Mouse (Mus musculus) frontal cortex, adult (tissue): ENCODE results near the gene Klc4.
A peak's percentile ranks its signal among the peaks of the same experiment; 100 is the strongest.

ENCODE experiments used
- ATAC-seq: cut with Nextera tagmentation; 2 replicates; pipeline ENCODE4 v1.9.2; 2017; ENCODE audit warnings: mild to moderate bottlenecking, moderate library complexity, mixed read lengths; ENCODE audit not compliant: low TSS enrichment

Gene Klc4

GRCm38 (mm10) chr17:46621324-46621723 lies 24.5 kb downstream of the Klc4 start:
- peak; percentile 61 for ATAC-seq

- no peak for ATAC-seq
Observed at GRCm38 (mm10) chr17:46619683-46620357, 26.0 kb downstream of the Klc4 start.

- ATAC-seq = no peak
Observed at GRCm38 (mm10) chr17:46618769-46619682, 26.8 kb downstream of the Klc4 start.

GRCm38 (mm10) chr17:46618394-46618768 lies 27.4 kb downstream of the Klc4 start:
- no peak for ATAC-seq

GRCm38 (mm10) chr17:46617799-46618198 lies 28.0 kb downstream of the Klc4 start:
- ATAC-seq = no peak

GRCm38 (mm10) chr17:46613229-46613628 lies 32.6 kb downstream of the Klc4 start:
- no peak for ATAC-seq

GRCm38 (mm10) chr17:46612820-46613219 lies 33.0 kb downstream of the Klc4 start:
- no peak for ATAC-seq

- no peak for ATAC-seq
Observed at GRCm38 (mm10) chr17:46612189-46612588, 33.6 kb downstream of the Klc4 start.

- ATAC-seq = no peak
Observed at GRCm38 (mm10) chr17:46611316-46611715, 34.5 kb downstream of the Klc4 start.

GRCm38 (mm10) chr17:46609721-46610514 lies 35.9 kb downstream of the Klc4 start:
- no peak for ATAC-seq

- ATAC-seq = peak; percentile 90
Observed at GRCm38 (mm10) chr17:46605987-46606386, 39.8 kb downstream of the Klc4 start.

GRCm38 (mm10) chr17:46605126-46605525 lies 40.7 kb downstream of the Klc4 start:
- no peak for ATAC-seq

GRCm38 (mm10) chr17:46603229-46603628 lies 42.6 kb downstream of the Klc4 start:
- ATAC-seq = no peak

DNA sequence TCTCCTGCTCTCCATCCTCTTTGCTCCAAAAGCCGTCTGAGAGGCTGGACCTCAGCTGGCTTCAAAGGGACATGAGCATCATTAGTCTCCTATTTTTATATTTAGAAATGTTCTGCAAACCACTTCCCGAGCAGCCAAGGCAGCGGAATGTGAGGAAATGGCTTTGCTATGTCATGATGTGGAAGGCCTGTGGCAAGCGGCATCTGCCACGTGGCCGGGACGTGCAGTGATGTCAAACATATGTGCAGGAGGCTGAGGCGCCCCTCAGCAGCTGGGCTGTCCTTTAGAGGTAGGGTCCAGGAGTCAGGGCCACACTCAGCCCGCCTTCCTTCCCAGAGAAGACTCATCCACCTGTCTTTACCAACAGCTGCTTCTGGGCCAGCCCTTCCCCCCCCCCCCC lies 43.6 kb downstream of the Klc4 start:
- ATAC-seq = no peak

GRCm38 (mm10) chr17:46600569-46600968 lies 45.3 kb downstream of the Klc4 start:
- no peak for ATAC-seq

- ATAC-seq = 0 out of 2 replicates have a peak, but pooled peaks have one; percentile 46
Observed at GRCm38 (mm10) chr17:46598963-46599362, 46.9 kb downstream of the Klc4 start.

DNA sequence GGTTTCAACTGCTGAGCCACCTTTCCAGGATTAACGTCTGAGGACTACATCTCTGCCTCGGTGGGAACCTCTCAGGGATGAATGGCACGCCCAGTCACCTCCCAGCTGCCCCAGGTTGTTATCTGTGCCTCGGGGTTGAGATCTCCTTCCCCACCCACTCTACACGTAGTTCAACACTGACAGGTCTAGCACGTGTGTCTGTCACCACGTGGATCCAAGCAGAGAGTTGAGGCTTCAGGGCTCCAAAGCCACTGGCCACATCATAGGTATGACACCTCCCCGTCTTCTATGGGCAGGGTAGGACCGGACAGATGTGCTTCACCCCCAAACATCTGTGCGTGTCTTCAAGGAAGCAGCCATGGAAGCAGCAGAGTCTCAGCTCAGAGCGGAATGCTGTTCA lies 47.9 kb downstream of the Klc4 start:
- ATAC-seq = no peak

GRCm38 (mm10) chr17:46595336-46595735 lies 50.5 kb downstream of the Klc4 start:
- ATAC-seq = peak; percentile 83; the same call in 1 of the 2 replicates

DNA sequence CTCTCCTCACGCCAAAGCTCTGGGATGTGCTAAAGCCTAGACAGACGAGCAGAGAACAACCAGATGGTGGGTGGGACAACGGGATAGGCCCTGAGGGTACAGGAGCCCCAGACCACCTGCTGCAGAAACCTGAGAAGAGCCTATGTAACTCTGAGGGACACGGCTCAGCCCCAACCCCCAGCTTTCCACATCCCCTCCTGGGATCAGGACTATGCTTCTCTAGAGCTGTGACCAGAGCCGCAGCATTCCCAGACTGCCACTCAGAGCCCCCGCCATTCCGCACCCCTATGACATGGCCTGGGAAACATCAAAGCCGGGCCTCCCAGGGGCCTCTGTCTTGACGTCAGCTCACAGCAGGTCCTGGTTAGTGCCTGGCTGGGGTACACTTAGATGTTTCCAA lies 51.2 kb downstream of the Klc4 start:
- no peak for ATAC-seq

- ATAC-seq = no peak
Observed at GRCm38 (mm10) chr17:46593124-46593523, 52.7 kb downstream of the Klc4 start.

- no peak for ATAC-seq
Observed at GRCm38 (mm10) chr17:46591406-46591805, 54.4 kb downstream of the Klc4 start.

DNA sequence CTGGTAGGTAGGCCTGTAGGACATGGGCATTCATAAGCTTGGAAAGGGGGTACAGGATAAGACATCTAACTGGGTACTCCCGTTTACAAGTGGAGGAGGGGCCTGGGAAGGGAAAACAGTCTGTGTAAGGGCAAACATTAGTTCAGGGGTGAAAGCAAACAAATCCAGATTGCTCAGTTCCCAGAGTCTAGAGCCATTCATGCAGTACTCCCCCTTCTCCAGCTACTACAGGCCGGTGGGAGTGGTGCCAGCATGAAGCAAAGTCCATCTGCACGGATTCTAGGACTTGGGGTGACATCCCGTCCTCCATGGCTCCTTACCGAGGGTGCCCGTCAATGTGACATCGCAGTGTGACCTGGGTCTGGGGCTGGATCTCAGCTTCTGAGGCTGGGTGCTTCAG lies 55.4 kb downstream of the Klc4 start:
- ATAC-seq = no peak
